16 mouse cellular contexts compared by ENCODE assay signal in the genomic region with DNA sequence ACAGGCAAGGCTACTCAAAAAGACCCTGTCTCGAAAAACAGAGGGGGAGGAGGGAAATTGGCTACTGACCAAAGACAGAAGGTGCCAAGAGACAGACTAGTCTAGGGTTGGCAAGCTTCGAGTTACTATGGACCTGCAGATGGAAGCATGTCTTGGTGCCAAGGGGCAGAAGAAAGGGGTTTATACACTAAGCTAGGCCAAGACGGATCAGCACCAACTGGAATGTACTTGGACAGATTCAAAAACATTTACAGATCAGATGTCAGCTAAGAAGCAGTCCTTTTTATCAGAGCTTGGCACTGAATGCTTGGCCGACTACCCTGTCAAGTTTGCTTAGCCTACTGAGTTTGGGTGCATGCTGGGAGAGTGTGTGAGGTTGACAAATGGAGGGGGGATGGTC. TPM values are rescaled to one million over a fixed set of nuclear protein-coding genes. Genes with fewer than 3 reads are reported as not detected.
DNase-seq lines count a peak whose midpoint lies in the region; ATAC-seq lines count a peak whose summit lies in the region.
"Had no signal": no experiment of that assay in that cellular context is flagged by ENCODE, and none has a peak within 500 bp of the region (broad histone marks: within the 10 kb centered on the region; RNA-seq: fewer than 3 reads in every experiment).

No protein-coding gene starts in this region.

- H3K4me3 ChIP-seq in hindbrain, embryonic 15.5 days, result no peak overlapping the region
- no peak overlapping the region for H3K4me3 ChIP-seq in hindbrain, embryonic 12.5 days
- no peak overlapping the region for H3K4me3 ChIP-seq in neural tube, embryonic 15.5 days (replicated peaks)
- H3K4me3 ChIP-seq in embryonic facial prominence, embryonic 15.5 days (replicated peaks), result no peak overlapping the region
- H3K4me3 ChIP-seq: erythroblast, embryonic 14.5 days; left cerebral cortex, adult 2 months; liver, embryonic 15.5 days; megakaryocyte, embryonic 14.5 days had no signal

- no peak for DNase-seq in neural tube, embryonic 10.5 days (ENCODE audit: extremely low spot score, low spot score)
- peak; percentile 74 to 80 for DNase-seq in layer of hippocampus, postnatal 10 days (ENCODE audit: low spot score in 2 of 2)
- no peak for DNase-seq in adrenal gland, adult 8-10 months
- DNase-seq: adrenal gland, postnatal 36 days had no signal

- H3K27me3 ChIP-seq in hindbrain, embryonic 15.5 days, result no peaks in the 10 kb centered on the region; the same call in 1 of the 2 replicates
- H3K27me3 ChIP-seq in hindbrain, embryonic 12.5 days, result no peaks in the 10 kb centered on the region
- H3K27me3 ChIP-seq in neural tube, embryonic 15.5 days (replicated peaks), result 0 out of 2 replicates have a peak, but pooled peaks cover 7% of the 10 kb centered on the region
- H3K27me3 ChIP-seq in embryonic facial prominence, embryonic 15.5 days, result no peaks in the 10 kb centered on the region
- H3K27me3 ChIP-seq: liver, embryonic 15.5 days had no signal

- no peaks in the 10 kb centered on the region for H3K9me3 ChIP-seq in hindbrain, embryonic 15.5 days
- H3K9me3 ChIP-seq in hindbrain, embryonic 12.5 days (replicated peaks), result no peaks in the 10 kb centered on the region
- H3K9me3 ChIP-seq in neural tube, embryonic 15.5 days (replicated peaks), result no peaks in the 10 kb centered on the region
- no peaks in the 10 kb centered on the region for H3K9me3 ChIP-seq in embryonic facial prominence, embryonic 15.5 days (replicated peaks)
- H3K9me3 ChIP-seq: liver, embryonic 15.5 days; megakaryocyte, embryonic 14.5 days had no signal

- H3K4me2 ChIP-seq in hindbrain, embryonic 15.5 days, result no peak overlapping the region
- H3K4me2 ChIP-seq in hindbrain, embryonic 12.5 days (replicated peaks), result no peak overlapping the region
- no peak overlapping the region for H3K4me2 ChIP-seq in neural tube, embryonic 15.5 days
- H3K4me2 ChIP-seq in embryonic facial prominence, embryonic 15.5 days (replicated peaks), result no peak overlapping the region
- H3K4me2 ChIP-seq: liver, embryonic 15.5 days had no signal

- peak; percentile 90 for ATAC-seq in hindbrain, embryonic 15.5 days (ENCODE audit: low FRiP score, low read depth)
- no peak for ATAC-seq in hindbrain, embryonic 12.5 days (ENCODE audit: low FRiP score)
- ATAC-seq in neural tube, embryonic 15.5 days (ENCODE audit: low FRiP score), result peak; percentile 11; the same call in 1 of the 2 replicates
- peak; percentile 78 for ATAC-seq in embryonic facial prominence, embryonic 15.5 days (ENCODE audit: insufficient number of reproducible peaks, low FRiP score, low TSS enrichment, low read depth)
- ATAC-seq: intestine, postnatal 0 days had no signal

- WGBS in hindbrain, embryonic 15.5 days, result 71% methylated on average over 4 of the region's 4 CpGs
- WGBS in hindbrain, embryonic 12.5 days, result 66% methylated on average over 4 of the region's 4 CpGs
- WGBS in neural tube, embryonic 15.5 days, result 74% methylated on average over 4 of the region's 4 CpGs
- WGBS in embryonic facial prominence, embryonic 15.5 days, result 44% methylated on average over 4 of the region's 4 CpGs

- H3K36me3 ChIP-seq in hindbrain, embryonic 15.5 days, result no peaks in the 10 kb centered on the region
- no peaks in the 10 kb centered on the region for H3K36me3 ChIP-seq in hindbrain, embryonic 12.5 days
- H3K36me3 ChIP-seq in neural tube, embryonic 15.5 days, result no peaks in the 10 kb centered on the region
- H3K36me3 ChIP-seq in embryonic facial prominence, embryonic 15.5 days, result no peaks in the 10 kb centered on the region
- H3K36me3 ChIP-seq: liver, embryonic 15.5 days had no signal

- H3K9ac ChIP-seq in hindbrain, embryonic 15.5 days, result no peak overlapping the region
- H3K9ac ChIP-seq in hindbrain, embryonic 12.5 days, result no peak overlapping the region
- H3K9ac ChIP-seq in neural tube, embryonic 15.5 days (replicated peaks), result no peak overlapping the region
- H3K9ac ChIP-seq in embryonic facial prominence, embryonic 15.5 days, result no peak overlapping the region
- H3K9ac ChIP-seq: liver, embryonic 15.5 days had no signal

- H3K4me1 ChIP-seq in hindbrain, embryonic 15.5 days (replicated peaks), result no peaks in the 10 kb centered on the region
- no peaks in the 10 kb centered on the region for H3K4me1 ChIP-seq in hindbrain, embryonic 12.5 days
- no peaks in the 10 kb centered on the region for H3K4me1 ChIP-seq in neural tube, embryonic 15.5 days
- 0 out of 2 replicates have a peak, but pooled peaks cover 11% of the 10 kb centered on the region for H3K4me1 ChIP-seq in embryonic facial prominence, embryonic 15.5 days

- 0 out of 2 replicates have a peak overlapping the region, but pooled peaks have one; percentile 51 for H3K27ac ChIP-seq in hindbrain, embryonic 15.5 days (replicated peaks)
- H3K27ac ChIP-seq in hindbrain, embryonic 12.5 days, result no peak overlapping the region
- H3K27ac ChIP-seq in neural tube, embryonic 15.5 days (replicated peaks), result no peak overlapping the region
- 0 out of 2 replicates have a peak overlapping the region, but pooled peaks have one; percentile 9 for H3K27ac ChIP-seq in embryonic facial prominence, embryonic 15.5 days (replicated peaks)
- H3K27ac ChIP-seq: left cerebral cortex, adult 2 months; liver, embryonic 15.5 days had no signal

RNA-seq across cellular contexts. Expression of gene Slc22a20, which starts 10.3 kb away (rescaled TPM):
- polyA plus RNA-seq in hindbrain, embryonic 15.5 days (2015; fragmentation: Nextera tagmentation; extraction: Ambion mirVana), result not detected in 2 replicates
- not detected in 2 replicates for polyA plus RNA-seq in hindbrain, embryonic 12.5 days (2016; fragmentation: Nextera tagmentation; extraction: Ambion mirVana)
- not detected in 2 replicates for polyA plus RNA-seq in neural tube, embryonic 15.5 days (2015; fragmentation: Nextera tagmentation; extraction: Ambion mirVana)
- not detected in 2 replicates for polyA plus RNA-seq in embryonic facial prominence, embryonic 15.5 days (2015; fragmentation: Nextera tagmentation; extraction: Ambion mirVana)
- total RNA-seq in layer of hippocampus, postnatal 10 days (2021), result not detected
- total RNA-seq in adrenal gland, adult 8-10 months (2022), result not detected
- total RNA-seq: adrenal gland, postnatal 36 days; gastrocnemius, postnatal 4 days; left cerebral cortex, adult 2 months had no signal
- polyA plus RNA-seq: cortical plate, adult 2 months; erythroblast, embryonic 14.5 days; heart, embryonic 16.5 days; intestine, postnatal 0 days had no signal

RNA-seq across cellular contexts. Expression of gene Pola2, which starts 11.7 kb away (rescaled TPM):
- polyA plus RNA-seq in hindbrain, embryonic 15.5 days (2015; fragmentation: Nextera tagmentation; extraction: Ambion mirVana), result 26.7 and 28.1 TPM in 2 replicates
- polyA plus RNA-seq in hindbrain, embryonic 12.5 days (2016; fragmentation: Nextera tagmentation; extraction: Ambion mirVana), result 47.4 and 49.2 TPM in 2 replicates
- 19.9 and 34.3 TPM in 2 replicates for polyA plus RNA-seq in neural tube, embryonic 15.5 days (2015; fragmentation: Nextera tagmentation; extraction: Ambion mirVana)
- polyA plus RNA-seq in embryonic facial prominence, embryonic 15.5 days (2015; fragmentation: Nextera tagmentation; extraction: Ambion mirVana), result 59.6 and 65.4 TPM in 2 replicates
- 10 to 100 TPM in 1 of 2 experiments, 1 to 10 TPM in 1; 10.0 to 10.1 TPM for total RNA-seq in layer of hippocampus, postnatal 10 days (2021)
- total RNA-seq in adrenal gland, adult 8-10 months (2022), result 10 to 100 TPM; 22.5 to 51.0 (median 27.8) TPM

RNA-seq across cellular contexts. Expression of gene Capn1, which starts 40.0 kb away (rescaled TPM):
- polyA plus RNA-seq in hindbrain, embryonic 15.5 days (2015; fragmentation: Nextera tagmentation; extraction: Ambion mirVana), result 4.8 and 5.8 TPM in 2 replicates
- polyA plus RNA-seq in hindbrain, embryonic 12.5 days (2016; fragmentation: Nextera tagmentation; extraction: Ambion mirVana), result 5.5 and 7.7 TPM in 2 replicates
- polyA plus RNA-seq in neural tube, embryonic 15.5 days (2015; fragmentation: Nextera tagmentation; extraction: Ambion mirVana), result 6.4 and 12.3 TPM in 2 replicates
- 22.1 and 22.4 TPM in 2 replicates for polyA plus RNA-seq in embryonic facial prominence, embryonic 15.5 days (2015; fragmentation: Nextera tagmentation; extraction: Ambion mirVana)
- total RNA-seq in layer of hippocampus, postnatal 10 days (2021), result 10 to 100 TPM; 17.7 to 19.1 TPM
- 10 to 100 TPM; 40.6 to 54.1 (median 47.3) TPM for total RNA-seq in adrenal gland, adult 8-10 months (2022)

RNA-seq across cellular contexts. Expression of gene Cdc42ep2, which starts 51.1 kb away (rescaled TPM):
- polyA plus RNA-seq in hindbrain, embryonic 15.5 days (2015; fragmentation: Nextera tagmentation; extraction: Ambion mirVana), result 19.0 and 20.3 TPM in 2 replicates
- polyA plus RNA-seq in hindbrain, embryonic 12.5 days (2016; fragmentation: Nextera tagmentation; extraction: Ambion mirVana), result 5.1 and 6.1 TPM in 2 replicates
- polyA plus RNA-seq in neural tube, embryonic 15.5 days (2015; fragmentation: Nextera tagmentation; extraction: Ambion mirVana), result 19.3 and 20.9 TPM in 2 replicates
- 11.0 TPM in 2 replicates for polyA plus RNA-seq in embryonic facial prominence, embryonic 15.5 days (2015; fragmentation: Nextera tagmentation; extraction: Ambion mirVana)
- 1 to 10 TPM; 5.2 to 5.7 TPM for total RNA-seq in layer of hippocampus, postnatal 10 days (2021)
- total RNA-seq in adrenal gland, adult 8-10 months (2022), result 1 to 10 TPM; 4.9 to 9.6 (median 8.3) TPM

Comparison
In these comparisons a context has a peak if more than half of its experiments do, and no peak if none do; other contexts are left out.
1. H3K27ac ChIP-seq: peak in hindbrain, embryonic 15.5 days (single experiment) and embryonic facial prominence, embryonic 15.5 days (single experiment); none in hindbrain, embryonic 12.5 days (single experiment) and neural tube, embryonic 15.5 days (single experiment).
2. DNase-seq: peak in layer of hippocampus, postnatal 10 days (2 of 2); none in neural tube, embryonic 10.5 days (single experiment) and adrenal gland, adult 8-10 months (single experiment).